Mouse (Mus musculus) adrenal gland, postnatal 36 days (tissue): ENCODE measurements around the gene Rftn1. TPM values are rescaled to one million over a fixed set of nuclear protein-coding genes. Genes with fewer than 3 reads are reported as not detected.

Experiments
- DNase-seq, 2 experiments: peaks; one replicate each; pipeline ENCODE4 v3.0.0; 2021; ENCODE audit warnings: mixed read lengths in 1 of 2
- total RNA-seq, 2 experiments: library from RNA; stranded (reverse); gene quantifications; 2 replicates each; pipeline ENCODE4 v1.2.3; 2021

Gene Rftn1
- total RNA-seq, 2 experiments from 2014 or later: 7.3 to 9.9 TPM

DNA sequence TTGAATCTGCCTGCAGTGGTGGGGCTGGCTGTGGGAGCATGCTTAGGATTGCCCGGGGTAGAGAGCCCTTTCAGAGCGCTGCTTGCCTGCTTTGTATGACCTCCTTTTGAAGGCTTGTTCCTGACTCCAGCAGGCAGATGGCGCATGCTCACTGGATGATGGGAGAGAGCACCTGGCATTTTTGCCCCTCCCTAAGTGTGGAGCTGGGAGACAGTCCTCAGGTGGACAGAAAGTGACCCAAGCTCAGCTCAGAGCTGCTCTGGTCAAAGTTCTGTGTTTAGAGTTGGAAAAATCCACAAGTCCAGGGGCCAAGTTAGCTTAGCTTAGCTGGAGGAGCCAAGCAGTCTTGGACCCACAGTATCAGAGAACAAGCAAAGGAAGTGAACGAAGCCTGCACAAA lies 208.9 kb downstream of the Rftn1 start:
- no peak for DNase-seq

DNA sequence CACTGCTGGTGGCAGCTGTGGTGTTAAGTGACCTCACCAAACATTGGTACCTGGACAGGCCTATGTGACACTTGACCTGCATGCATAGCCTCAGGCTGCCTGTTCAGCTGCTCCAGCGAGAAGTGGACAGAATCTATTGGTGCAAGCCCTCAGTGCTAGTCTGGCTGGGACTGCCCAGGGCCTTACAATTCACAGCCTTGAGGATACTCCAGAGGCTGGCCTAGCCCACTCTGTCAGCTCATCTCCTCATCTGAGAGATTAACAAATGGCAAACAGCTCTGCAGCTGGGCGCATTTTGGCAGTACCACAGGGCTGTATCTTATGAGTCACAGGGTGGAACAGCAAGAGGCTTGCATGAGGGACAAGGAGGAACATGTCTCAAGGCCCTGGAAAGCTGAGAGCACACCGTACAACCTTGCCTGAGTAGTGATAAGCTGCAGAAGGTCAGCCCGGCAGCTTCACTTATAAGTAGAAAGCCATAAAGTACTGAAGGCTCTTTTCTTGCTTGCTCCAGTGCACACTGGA lies 210.7 kb downstream of the Rftn1 start:
- DNase-seq: peak; percentile 44 to 45

DNA sequence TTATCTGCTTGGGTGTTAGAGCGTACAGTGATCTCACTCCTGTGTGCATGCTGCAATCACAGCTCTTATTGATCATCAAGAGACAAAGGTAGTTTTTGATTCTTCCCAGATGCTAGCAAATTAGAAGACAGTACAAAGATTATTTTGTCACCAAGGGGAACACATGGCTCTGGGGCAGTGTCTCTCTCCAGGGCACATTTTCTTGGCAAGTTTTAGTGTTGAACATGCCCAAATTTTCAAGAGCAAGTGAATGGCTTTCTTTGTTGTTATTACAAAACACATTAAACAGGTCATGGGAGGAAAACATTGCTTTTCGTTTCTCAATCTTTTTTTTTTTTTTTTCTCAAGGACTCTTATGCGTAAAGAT lies 213.1 kb downstream of the Rftn1 start:
- DNase-seq: no peak

DNA sequence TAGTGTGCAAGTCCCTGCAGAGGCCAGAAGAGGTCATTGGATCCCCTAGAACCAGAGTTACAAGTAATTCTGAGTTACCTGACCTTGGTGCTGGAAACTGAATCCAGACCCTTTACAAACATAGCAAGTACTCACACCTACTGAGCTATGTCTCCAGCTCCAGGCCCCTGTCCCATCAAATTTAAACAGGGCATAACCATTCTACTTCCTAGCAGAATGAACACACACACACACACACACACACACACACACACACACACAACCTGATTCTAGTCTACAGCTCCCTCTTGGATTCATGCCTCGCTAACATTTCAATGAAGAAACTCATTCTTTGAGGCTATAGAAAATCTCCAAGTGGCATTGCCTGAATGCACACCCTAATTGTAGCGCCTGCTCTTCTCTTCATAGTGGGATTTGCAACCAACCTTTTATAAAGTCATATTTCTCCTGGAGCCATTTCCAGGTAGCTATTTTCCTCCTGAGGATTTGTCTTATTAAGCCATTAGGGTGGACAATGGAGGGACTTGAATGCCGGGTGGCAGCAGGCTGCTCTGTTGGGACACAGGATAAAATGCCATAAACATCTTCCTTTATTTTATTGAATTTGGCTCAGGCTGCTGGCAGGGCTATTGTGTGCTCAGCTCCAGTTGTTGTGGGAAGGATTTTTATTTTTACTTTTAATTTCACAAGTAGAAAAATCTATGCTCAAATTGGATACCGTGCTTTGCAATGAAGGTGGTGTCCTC lies 213.6 kb downstream of the Rftn1 start:
- no peak for DNase-seq

DNA sequence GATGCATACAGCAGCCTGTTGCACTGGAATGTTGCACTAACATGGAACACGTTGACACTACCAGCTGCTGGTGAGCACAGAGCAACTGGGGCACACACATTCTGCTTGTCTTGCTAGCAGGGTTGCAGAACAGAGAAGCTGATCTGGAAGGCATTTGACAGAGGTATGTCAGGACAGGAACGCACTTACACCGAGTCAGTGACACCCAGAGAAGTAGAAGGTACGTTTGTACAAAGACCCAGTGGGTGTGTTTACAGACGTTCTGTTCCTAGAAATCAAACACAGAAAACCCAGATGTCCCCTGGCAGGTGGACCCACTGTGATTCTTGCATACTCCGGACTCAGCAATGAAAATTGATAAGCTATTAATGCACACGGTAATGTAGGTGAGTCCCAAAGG lies 215.0 kb downstream of the Rftn1 start:
- no peak for DNase-seq

DNA sequence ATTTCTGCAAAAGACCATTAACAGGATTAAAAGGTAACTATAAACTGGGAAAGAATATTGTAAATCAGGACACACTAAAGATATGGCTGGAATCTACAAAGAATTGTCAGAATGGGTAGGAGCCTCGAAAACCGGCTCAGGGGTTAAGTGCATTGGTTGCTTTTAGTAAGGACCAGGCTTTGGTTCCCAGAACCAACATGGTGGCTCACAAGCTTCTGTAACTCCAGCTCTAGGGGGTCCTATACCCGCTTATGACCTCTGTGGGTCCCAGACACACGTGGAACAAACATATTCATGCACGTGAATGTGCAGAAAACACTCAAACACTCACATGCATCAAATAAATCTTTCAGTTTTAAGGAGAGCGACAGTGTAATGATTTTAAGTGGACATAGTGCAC lies 215.5 kb downstream of the Rftn1 start:
- no peak for DNase-seq

DNA sequence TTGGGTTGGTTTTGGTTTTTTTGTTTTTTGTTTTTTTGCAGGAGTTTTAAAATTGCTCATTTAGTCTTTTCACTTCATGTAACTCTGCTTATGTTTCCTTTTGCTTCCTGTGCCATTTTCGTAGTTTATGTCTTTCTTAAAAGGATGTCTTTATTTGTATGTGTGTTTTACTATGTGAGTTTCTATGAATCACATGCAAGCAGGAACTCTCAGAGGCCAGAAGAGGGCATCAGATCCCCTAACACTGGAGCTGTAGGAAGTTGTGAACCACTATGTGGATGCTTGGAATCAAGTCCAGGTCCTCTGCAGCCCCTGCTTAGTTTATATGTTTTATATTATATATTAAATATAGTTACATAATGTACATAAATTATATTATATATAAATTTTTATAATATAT lies 218.3 kb downstream of the Rftn1 start:
- no peak for DNase-seq

DNA sequence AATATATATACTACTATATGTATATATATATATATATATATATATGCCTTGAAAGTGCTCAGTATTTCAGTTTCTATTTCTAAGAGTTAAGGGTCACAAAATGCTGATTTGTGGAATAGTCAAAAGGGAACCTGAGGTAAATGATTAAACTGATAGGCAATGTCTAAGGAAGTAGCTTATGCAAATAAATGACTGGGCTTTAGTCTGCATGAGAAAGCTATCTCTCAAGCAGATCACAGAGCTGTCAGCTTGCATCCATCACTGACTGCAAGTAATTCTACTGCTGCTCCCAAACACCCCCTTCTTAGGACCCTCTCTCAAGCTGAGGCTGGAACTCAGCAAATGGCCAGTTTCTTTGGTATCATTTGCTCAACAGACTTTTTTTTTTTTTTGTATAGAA lies 219.4 kb downstream of the Rftn1 start:
- no peak for DNase-seq

DNA sequence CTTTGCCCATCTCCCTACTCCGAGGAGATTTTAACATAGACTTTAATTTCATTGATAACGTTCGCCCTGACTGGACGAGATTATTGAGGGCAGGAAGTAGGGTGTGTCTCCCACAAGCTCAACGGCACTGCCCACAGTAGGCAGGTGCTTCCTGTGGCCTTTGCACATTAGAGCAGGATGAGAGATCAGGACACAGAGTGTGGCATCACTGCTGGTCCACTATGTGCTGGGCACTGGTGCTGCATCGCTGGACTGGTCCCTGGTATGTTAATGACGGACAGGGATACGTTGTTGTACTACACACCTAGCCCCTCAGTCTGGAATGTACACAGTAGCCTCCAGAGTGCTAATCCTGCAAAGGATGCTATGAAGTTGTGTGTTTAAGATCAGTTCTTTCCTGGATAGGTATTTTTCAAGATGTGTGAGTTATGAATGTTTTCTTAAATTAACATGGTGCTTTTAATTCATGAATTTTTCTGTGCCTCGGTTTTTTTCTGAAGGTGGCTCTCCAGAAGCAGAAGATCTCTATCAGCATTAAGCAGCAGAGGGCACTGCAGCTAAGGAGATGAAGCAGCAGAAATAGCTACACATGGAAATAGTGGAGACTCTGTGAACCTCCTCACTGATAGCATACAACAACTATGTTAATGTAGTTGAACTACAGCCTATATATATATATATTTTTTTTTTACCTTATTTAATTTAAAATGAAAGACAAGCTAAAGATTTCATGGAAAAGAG lies 221.8 kb downstream of the Rftn1 start:
- peak; percentile 39 to 74 for DNase-seq

DNA sequence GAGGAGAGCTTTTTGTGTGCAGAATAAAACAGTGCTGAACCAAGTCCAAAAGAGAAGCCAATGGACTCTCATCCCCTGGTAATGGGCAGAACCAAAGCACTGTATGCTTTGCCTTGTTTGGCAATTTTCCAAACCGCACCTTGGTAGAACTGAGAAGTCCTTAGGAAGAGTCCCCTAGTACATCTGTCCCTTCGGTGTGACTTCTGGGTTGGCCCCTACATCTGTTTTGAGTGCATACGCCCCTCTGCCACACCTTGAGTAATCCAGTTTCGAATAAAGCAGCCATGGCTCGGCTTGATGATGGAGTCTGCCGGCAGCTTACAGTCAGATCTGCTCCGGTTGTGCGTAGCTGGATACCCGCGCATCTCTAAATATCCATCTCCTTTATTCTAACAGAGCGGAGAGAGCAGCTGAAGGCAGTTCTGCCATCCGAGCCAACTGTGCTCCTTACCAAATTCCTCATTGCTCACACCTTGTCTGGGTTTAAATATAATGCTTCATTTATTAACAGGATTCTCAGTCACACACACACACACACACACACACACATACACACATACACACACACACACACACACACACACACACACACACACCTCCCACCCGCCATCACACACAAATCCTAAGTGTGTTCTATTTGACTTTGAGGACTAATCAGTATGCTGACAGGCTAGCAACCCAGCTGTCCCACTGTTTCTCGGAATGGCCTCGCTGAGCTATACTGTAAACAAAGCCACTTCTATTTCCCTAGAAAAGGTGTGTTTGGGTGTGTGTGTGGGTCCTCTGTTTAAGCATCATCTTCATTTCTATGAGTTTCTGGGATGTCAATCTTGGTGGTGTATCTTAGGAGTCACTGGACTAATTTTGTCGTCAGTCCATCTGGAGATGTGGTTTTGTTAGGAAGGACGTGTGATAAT lies 224.4 kb downstream of the Rftn1 start:
- DNase-seq: no peak

DNA sequence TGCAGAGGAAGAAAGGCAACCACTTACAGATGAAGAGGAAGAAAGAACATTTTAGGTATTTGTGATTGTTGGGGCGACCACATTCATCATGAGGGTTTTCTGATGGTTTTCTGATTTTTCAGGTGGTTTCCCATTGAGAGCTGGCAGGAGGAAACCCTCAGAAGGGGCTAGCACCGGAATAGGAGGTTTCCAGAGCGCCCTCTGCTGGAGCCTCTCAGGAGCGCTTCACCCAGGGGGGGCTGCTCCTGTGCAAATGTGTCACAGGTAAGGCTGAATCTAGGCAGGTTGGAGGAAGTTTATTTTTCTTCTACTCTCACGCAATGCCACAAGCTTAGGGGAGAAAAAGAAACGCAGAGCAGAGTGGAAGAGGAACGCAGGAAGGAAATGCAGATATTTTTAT lies 225.4 kb downstream of the Rftn1 start:
- no peak for DNase-seq

DNA sequence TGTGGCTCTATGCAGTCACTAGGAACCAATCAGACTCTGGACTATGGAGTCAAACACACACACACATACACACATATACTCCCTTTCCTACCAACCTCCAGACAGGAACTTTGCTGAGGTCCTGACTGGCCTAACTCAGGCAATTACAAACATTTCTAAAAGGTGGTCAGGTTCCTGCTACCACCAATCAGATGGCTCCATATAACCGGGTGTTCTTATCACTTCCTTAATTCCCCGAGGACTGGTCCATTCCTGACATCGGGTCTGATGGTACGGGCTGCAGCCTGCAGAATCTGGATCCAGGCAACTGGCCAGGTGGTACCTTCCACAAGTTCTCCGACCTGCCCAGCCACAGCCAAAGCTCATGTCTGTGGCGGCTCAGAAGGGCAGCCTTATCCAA lies 226.0 kb downstream of the Rftn1 start:
- no peak for DNase-seq

DNA sequence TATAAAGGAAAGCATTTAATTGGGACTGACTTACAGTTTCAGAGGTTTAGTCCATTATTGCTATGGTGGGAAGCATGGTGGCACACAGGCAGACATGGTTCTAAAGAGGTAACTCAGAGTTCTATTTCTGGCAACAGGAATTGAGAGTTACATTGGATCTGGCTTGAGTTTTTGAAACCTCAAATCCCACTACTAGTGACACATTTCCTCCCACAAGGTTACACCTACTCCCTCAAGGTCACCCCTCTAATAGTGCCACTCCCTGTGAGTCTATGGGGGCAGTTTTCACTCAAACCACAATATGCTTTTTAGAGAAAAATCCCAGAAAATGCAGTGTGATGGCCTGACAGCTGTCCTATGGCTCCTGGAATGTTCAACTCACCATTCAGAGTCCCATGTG lies 231.5 kb downstream of the Rftn1 start:
- no peak for DNase-seq

DNA sequence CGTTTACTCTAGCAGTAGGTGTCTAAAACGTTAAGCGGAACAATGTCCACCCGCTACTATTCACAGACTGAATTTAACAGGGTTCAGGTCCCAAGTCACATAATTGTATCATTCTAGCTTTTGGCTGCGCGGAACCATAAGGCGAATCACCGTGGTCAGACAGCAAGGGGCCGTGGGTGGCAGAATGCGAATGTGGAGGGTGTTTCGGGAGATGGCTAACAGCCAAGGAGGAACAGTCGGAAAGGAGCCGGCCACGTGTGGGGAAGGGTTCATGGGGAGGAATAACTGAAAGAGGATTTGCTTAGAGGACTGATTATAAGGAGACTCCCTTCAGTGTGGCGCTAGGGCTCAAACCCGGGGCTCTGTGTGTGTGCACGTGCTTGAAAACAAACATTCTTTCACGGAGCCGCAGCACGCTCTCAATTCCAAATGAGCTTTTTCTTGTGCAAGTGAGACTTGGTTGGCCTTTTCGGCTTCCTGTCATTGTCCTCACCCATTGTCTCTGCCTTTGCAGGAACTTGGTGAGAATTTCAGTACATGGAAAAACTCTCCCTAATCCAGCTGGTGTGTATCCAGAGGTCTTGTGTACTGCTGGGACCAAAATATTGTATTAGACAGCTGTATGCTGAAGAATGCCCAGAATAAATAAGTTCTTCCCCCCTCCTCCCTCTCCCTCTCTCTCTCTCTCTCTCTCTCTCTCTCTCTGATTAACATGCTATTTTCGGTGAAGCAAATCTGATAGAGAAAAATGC lies 238.4 kb downstream of the Rftn1 start:
- DNase-seq: peak in 1 of 2 experiments; percentile 4

DNA sequence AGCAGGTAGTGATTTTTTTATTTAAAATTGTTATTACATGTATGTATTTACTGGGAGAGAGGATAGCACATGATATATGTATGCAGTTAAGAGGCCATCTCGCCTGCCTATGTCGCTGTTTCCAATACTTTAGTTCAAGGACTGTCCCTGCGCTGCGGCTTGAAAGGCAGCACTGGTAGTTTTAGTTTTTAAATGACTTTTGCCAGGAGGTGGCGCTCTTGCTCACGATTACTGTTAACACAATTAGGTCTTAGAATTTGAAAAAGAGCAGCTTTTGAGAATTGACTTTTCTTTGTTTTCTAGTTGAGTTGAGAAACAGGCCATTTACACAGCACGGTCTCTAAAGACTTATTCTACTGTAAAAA lies 239.0 kb downstream of the Rftn1 start:
- peak; percentile 72 to 82 for DNase-seq

DNA sequence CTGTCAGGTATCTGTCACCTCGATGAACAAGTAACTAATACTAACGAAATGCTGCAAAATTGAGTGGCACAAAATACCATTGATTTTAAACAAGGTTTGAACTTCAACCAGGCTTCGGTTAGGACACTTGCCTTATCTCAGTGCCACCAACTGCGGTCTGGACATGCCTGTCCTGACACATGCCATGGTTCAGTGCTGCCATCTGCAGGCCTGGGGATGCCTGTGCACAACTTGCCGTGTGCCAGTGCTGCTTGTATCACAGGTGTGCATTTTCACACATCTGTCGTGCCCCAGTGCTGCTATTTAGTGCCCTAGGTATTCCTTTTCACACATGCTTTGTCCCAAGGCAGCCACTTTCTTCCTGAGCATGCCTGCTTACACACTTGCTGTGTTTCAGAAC lies 247.8 kb downstream of the Rftn1 start:
- DNase-seq: peak; percentile 22 to 27

Other genes starting within 250 kb of the Rftn1 start
- gene Dazl, start 103.0 kb upstream of the Rftn1 start, total RNA-seq: under 1 TPM; 0.10 to 0.30 TPM